Mouse (Mus musculus): ENCODE measurements around the gene Ptpn7.

Ptpn7 gene

GRCm38 (mm10) chr1:135128986-135129385 lies 3.5 kb upstream of the Ptpn7 start:
- DNase-seq (ENCODE audit: low read depth, low spot score), result peak; percentile 59

- peak; percentile 49 for DNase-seq (ENCODE audit: low read depth, low spot score)
These were observed 2.8 kb upstream of the Ptpn7 start for GRCm38 (mm10) chr1:135129543-135130183.

- DNase-seq (ENCODE audit: low read depth, low spot score), result no peak
These were observed 2.0 kb upstream of the Ptpn7 start for GRCm38 (mm10) chr1:135130376-135131018.

GRCm38 (mm10) chr1:135131034-135131433 lies 1.5 kb upstream of the Ptpn7 start:
- peak; percentile 83 for DNase-seq (ENCODE audit: low read depth, low spot score)

DNA sequence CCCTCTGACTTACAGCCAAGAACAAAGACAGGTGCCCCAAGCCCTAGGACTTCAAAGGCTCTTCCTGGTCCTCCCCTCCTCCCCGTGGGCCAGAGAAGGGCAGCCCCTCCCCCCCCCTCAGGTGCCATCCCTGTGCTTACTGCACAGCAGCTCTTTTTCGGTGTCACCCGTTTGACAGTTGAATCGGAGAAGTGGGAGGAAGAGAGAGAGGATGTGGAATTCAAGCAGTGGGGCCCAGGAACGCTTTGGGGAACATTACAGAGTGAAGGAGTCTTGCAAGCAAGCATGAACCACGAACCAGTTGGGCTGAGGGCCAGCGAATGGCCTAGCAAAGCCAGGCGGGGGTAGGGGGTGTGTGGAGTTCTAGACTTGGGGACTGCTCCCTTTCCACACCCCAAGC lies 940 bp upstream of the Ptpn7 start:
- peak; percentile 58 for DNase-seq (ENCODE audit: low read depth, low spot score)

DNA sequence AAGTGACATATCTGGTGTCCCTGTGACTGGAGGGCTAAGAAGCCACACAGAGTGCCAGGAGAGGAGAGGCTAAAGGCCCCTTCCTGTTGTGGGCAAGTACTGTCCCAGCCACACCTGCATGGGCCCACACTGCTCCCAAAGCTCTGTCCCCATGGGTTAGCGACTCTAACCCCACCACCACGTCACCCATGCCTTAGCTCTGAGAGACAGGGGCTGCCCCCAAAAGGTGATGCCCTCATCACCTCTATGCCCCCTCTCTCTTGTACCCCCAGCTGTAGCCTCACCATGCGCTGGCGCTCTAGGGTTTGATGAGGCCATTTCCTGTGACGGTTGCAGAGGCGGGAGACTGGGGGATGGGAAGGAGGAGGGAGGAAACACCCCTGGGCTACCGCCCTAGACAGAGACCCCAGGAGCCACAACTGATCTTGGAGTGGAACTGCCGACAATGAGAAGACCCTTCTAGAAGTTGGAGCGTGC lies 431 bp downstream of the Ptpn7 start:
- peak; percentile 80 for DNase-seq (ENCODE audit: low read depth, low spot score)

DNA sequence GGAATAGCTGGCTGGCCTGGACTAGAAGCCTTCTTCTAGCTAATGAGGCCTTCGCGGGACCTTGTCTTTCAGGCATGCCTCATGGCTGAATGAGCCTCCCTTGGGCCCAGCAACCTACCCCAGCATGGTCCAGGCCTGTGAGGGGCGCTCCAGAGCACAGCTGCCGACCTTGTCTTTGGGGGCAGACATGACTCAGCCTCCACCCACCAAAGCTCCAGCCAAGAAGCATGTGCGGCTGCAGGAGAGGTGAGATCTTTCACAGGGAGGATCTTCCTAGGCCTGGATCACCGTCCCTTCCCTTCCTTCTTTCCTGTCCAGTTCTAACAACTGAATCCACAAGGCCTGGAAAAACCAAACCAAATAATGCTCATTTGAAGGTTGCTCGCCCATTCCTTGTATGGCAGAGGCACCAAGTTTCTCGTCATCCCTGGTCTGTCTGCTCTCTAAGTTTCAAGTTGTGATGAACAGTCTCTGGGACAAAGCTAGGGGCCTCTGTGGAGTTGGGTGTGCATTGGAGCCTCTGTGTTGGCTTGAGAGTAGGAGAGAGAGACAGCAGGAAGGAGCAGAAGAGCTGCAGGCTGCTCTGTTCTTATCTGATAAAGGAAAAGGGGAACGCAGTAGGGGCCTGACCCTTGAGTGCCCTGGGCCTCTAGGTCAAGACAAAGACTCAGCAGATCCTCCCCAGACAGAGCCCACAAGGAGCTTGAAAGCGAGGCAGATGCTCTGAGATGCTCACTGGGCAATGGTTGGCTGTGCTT lies 1.4 kb downstream of the Ptpn7 start:
- DNase-seq (ENCODE audit: low read depth, low spot score), result peak; percentile 44

- DNase-seq (ENCODE audit: low read depth, low spot score), result no peak
These were observed 2.7 kb downstream of the Ptpn7 start for GRCm38 (mm10) chr1:135135111-135135787.

DNA sequence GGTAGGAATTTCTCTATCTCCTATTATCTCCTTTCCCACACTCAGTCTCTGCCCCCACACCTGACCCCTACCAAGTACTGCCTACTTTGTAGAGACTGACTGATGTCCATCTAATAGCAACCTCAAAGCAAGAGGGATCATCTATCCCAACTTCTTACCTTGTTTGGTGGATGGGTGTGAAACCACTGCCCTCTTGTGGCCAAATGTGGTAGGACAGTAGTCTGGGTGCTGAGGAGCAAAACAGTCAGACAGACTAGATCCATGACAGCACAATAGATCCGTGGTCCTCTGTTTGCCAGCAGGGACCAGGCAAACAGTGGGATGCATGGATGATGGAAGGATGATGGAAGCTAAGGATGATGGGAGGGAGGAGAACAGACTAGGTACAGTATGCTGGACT lies 4.0 kb downstream of the Ptpn7 start:
- DNase-seq (ENCODE audit: low read depth, low spot score), result peak; percentile 84

DNA sequence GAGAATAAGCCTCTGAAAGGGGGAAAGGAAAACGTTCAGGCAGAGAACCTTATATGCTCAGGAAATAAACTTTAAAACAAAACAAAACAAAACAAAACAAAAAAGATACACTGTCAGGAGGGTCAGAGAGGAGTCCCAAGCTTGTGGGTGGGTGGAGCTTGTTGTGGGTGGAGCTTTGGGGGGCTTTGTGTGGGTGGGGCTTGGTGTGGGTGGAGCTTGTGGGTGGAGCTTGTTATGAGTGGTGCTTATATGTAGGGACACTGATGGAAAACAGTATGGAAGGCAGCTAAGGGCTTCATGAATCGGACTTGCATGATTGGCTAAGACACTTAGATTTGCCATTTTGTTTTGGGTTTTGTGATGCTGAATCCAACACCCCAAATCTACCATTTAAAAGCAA lies 7.4 kb downstream of the Ptpn7 start:
- peak; percentile 32 for DNase-seq (ENCODE audit: low read depth, low spot score)

- DNase-seq (ENCODE audit: low read depth, low spot score), result no peak
These were observed 10.0 kb downstream of the Ptpn7 start for GRCm38 (mm10) chr1:135142452-135142851.

DNA sequence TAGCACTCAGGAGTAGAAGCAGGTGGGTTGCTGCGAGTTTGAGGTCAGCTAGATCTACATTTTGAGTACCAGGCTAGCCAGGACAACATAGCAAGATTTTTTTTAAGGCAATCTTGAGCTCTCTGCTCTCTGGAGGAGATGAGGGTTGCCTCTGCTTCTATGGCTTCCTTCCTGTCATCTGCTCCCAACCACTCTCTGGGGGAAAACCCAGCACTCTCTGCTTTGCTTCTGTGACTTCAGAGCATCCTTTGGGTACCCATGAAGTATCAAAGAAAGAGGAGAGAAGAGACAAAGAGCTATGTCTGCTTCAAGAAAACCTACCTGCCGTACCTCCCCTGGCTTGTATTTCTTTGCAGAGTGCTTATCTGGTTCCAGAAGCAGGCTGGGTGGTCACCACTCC lies 11.4 kb downstream of the Ptpn7 start:
- DNase-seq (ENCODE audit: low read depth, low spot score), result peak; percentile 51

- peak; percentile 86 for DNase-seq (ENCODE audit: low read depth, low spot score)
These were observed 13.8 kb downstream of the Ptpn7 start, which contains the start of gene Arl8a for GRCm38 (mm10) chr1:135146077-135146945. TSS of gene Arl8a (plus strand) at chr1:135146824.

DNA sequence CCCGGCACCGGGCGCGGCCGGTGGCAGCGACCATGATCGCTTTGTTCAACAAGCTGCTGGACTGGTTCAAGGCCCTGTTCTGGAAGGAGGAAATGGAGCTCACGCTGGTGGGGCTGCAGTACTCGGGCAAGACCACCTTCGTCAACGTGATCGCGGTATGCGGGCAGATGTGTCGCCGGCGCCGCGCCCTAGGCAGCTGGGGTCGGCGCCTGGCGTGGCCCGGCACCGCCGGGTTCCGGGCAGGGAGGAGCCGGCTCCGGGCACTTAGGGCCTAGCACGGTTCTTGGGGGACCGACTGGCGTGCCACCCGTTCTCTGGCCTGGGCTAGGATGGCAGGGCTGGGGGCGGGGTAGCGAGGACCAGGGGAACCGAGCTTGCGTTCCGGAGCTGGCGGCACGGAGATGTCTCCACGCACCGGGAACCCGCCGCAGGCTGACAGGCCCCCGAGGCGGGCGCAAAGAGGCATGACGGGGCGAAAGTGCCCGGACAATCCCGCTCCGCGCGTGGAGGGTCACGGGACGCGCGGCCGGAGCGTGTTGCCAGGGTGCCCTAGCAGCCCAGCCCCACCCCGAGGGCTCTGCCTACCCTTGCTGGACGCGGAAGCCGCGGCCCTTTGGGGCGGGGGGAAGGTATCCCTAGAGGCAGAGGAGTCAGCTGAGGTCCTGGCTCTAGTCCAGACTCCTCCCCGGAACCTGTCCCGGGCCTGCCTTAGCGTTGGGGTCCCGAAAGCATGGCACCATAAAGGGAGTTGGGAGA lies 14.6 kb downstream of the Ptpn7 start:
- DNase-seq (ENCODE audit: low read depth, low spot score), result peak; percentile 64

GRCm38 (mm10) chr1:135147702-135148058 lies 15.2 kb downstream of the Ptpn7 start:
- no peak for DNase-seq (ENCODE audit: low read depth, low spot score)

- DNase-seq (ENCODE audit: low read depth, low spot score), result no peak
These were observed 16.0 kb downstream of the Ptpn7 start for GRCm38 (mm10) chr1:135148476-135148875.

DNA sequence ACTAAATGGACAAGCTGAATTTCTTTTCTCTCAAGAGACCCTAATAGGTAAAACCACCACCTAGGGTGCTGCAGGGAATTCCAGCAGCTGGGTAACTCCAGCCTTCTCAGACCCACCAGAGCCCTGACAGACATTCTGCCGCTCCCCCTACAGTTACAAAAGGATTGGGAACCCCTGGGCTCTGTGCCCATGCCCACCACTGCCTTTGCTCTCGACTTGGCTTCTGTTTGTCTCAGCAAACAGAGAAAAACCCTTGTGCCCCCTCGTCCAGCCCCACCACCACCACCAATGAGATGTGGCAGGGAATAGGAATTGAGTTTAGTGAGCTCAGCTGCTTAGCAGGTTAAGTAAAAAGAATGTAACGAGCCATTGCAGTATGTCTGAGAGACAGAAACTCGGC lies 16.5 kb downstream of the Ptpn7 start:
- DNase-seq (ENCODE audit: low read depth, low spot score), result no peak

- DNase-seq (ENCODE audit: low read depth, low spot score), result no peak
These were observed 21.5 kb downstream of the Ptpn7 start for GRCm38 (mm10) chr1:135154011-135154410.

DNA sequence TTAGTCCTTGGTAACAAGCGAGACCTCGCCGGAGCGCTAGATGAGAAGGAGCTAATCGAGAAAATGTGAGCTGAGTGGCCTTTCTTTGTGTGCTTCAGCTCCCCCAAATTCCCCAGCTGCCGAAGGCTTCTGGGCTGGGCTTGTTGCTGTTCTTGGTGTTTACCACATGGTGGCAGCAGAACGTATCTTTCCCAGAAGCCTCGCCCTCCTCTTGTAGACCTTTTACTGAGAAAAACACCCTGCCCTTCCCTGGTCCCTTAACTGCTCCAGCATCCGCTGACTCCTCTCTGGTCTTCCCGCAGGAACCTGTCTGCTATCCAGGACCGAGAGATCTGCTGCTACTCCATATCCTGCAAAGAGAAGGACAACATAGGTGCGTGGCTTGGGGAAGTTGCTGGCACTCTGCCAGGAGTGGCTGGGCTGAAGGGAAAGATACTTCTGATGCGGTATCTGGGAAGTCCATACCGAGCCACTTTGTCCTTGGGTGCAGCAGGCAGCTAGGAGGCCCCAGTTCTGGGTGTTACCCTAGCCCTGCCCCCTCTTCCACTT lies 22.0 kb downstream of the Ptpn7 start:
- peak; percentile 73 for DNase-seq (ENCODE audit: low read depth, low spot score)

GRCm38 (mm10) chr1:135156300-135156699 lies 23.8 kb downstream of the Ptpn7 start:
- DNase-seq (ENCODE audit: low read depth, low spot score), result no peak

Data from CD4-positive helper T cell, adult 2 months (primary cell).